Mouse (Mus musculus) urinary bladder, adult 18-20 months (tissue): ENCODE results near the gene Smcp.
A peak's percentile ranks its signal among the peaks of the same experiment; 100 is the strongest.

ENCODE experiments used
- DNase-seq, 2 experiments: peaks; one replicate each; pipeline ENCODE4 v3.0.0; 2022; ENCODE audit warnings: low spot score in 2 of 2, mixed read lengths in 2 of 2

Gene Smcp

DNA sequence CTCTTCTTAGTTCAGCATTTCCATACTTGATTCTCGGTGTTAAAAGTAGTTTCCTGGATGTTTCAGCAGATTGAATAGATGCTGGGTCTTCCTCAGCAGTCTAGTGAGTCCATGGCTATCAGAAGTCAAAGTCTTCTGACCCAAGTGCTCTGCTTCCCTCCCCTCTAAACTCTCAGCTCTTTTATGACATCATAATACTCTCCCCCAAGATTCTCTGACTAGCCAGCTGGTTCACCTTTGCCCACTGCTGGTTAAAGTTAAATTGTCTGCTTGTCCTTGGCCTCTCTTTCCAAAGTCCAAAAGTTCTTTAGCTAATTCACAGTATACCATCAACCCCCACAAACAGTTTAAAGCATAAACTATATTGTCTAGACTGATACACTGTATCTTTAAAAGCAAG is at the start of gene Smcp:
Smcp (minus strand) TSS at position 140 of the 400 bp plus-strand sequence.
- DNase-seq, result no peak

DNA sequence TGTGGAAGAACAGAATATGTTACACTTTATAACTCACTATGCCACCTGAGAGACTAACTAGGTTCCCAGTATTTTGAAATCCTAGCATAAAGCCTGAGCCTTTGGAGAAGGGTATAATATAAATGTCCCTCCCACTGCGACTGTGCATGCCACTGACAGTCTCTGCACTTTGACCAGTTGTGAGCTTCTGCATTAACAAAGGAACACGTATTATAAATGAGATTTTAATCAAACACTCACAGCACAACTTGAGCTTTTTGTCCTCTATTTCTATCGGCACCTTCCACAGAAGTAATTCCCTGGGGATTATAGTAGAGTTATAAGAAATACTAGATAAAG is 49.8 kb upstream of the Smcp start:
- no peak for DNase-seq

DNA sequence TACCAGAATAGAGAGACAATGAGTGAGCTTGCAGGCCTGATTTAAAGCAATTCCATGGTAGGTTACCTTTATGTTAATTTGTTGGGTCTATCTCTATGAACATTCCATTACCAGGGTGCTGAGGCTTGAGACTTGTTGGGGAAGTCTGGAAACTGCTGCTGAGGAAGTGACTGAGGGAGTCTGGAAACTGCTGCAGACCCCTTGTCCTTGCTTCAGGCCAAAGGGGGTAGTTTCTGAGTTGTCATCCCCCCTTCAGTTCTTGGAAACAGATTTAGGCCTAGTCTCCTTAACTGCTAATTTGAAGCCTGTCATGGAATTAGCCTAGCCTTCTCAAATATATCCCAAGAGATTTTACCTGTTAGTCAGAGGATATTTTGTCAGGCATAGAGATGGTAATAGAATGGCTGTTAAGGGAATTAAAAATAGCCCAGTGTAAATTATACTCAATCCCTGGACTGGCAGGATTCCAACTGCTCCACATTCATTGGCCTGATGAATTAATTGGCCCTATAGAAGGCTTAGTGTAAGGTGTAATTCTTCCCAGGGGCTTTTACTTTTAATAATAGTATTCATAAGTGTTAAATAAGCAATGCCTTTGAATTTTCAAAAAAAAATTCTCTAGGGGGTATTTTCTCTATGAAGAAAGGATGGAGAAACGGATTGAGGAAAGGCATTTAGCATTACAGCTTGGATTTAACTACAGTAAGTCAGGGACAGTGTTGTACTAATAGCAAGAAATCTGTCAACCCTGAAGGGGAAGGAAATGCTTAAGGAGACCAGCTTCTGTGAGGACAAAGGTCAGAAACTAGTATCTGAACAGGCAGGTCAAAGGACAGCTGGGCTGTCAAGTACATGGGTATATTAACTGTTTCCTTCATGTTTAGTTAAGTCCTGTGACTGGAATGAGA is 49.2 kb upstream of the Smcp start:
- no peak for DNase-seq

DNA sequence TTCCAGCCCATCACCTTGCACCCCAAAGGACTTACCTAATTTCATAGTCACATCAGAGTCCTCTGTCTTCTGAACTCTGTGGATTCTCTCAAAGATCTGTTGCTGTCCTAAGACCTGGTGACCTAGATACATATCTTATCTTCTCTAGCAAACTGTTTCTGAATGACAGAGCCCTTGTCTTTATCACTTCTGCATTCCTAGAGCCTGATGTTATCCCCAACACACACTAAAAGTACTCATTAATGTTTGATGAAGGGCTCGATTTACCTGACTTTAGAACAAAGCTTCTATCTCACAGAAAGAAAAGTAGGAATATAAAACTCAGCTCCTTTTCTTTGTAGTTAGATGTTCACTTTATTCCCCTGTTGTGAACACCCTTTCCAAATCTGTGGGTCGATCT is 32.8 kb upstream of the Smcp start, which contains the start of gene Lce6a:
Lce6a (minus strand) TSS at position 101 of the 400 bp plus-strand sequence.
- no peak for DNase-seq

DNA sequence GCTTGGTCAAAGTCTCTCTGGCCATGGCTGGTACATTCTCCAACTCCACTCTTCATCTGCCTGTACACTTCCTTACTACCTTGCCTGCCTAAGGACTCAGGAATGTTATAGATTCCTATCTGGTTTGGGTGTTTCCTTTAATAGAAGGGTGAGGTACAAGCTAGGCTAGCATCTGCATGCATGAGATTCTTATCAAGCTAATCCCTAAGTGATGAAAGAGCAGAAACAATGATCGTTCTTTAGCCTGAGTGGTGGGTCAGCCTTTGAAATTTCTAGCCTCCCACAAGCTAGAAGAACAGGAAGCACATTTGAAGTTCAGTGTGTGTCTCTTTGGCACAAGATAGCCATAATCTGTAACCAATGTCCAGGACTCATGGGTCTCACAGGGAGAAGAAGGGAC is 21.0 kb upstream of the Smcp start:
- DNase-seq, result no peak

DNA sequence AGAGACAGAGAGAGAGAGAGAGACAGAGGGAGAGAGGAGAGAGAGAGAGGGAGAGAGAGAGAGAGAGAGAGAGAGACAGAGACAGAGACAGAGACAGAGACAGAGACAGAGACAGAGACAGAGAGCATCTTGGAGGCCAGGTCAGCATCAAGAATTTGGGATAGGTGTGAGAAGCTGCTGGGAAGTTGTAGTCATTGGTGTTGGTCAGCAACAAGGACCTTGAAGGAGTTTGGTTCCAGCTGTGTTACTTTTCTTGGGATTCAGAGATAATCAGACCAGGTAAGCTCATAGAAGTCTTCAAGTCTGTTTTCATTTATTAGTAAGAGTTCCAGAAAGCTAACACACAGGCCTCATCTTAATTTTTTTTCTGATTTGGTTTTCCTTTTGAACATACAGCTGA is 18.6 kb upstream of the Smcp start, which contains the start of gene 2210017I01Rik:
2210017I01Rik (minus strand) TSS at position 101 of the 400 bp plus-strand sequence.
- DNase-seq, result no peak

DNA sequence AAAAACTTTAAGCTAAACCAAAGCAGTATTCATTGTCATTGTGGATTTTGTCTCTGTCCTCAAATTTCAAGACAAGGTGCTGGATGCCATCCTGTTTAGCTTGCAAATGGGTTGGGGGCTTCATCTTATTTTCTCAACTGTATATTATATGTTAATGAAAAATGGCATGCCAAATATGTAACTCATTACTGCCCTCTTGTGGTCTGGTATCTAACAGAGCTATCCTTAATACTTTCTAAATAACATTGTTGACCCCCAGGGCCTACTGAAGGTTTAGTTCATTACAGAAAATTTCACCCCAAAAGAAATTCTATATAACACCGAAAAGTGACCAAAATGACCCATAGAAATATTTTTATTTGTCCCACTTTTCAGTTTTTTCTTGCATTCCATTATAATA is 13.4 kb upstream of the Smcp start:
- DNase-seq, result no peak

DNA sequence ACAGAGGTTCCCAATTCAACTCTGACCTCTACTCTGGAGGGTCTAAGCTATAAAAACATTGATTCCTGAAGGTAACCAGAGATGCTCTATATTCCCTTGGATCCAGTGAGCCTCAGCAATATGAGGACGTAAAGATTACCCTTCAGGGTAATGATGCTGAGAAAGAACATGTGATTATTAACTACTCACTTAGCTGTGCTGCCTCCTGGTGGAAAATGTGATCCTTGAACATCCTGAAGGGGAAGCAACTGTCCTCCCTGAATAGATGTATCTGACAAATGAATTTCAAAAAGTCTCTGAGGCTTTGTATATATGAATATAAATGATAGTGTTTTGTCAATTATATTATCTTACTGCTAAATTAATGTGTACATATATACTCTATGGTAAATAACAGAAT is 11.7 kb upstream of the Smcp start:
- no peak for DNase-seq

DNA sequence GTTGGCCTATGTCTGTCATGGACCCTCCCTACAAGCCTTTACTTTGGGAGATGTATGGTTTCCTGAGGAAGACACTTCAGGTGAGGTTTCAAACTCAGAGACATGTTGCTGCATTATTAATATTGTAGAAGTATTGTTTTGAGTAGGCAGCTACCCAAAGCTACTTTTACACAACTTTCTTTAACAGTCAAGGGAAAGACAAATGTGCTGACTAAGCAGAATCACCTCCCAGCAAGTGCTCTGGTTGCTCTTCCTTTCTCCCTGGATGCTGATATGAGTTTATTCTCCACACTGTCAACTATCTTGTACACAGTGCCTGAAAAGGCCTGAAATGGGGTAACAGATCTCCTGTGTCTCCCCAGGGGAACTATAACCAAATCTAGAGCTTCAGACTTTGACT is 11.2 kb upstream of the Smcp start:
- DNase-seq, result no peak

DNA sequence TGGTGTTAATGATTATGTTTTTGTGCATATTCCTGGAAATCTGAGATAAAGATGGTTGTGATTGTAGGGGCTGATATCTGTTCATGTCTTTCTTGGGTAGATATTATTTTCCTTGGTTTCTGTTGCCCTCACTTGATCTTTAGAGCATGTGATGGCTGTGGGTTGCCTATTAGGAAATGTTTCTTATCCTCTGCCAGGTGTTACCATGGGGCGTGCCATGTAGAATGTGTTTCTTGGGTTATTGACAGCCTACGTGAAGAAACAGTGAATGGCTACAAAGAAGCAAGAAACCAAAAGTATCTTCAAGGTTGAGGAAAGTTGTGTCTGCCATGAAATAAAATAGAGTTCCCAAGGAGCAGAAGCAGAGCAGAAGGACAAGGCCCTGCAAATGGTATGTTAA is 9.6 kb upstream of the Smcp start:
- DNase-seq, result no peak

DNA sequence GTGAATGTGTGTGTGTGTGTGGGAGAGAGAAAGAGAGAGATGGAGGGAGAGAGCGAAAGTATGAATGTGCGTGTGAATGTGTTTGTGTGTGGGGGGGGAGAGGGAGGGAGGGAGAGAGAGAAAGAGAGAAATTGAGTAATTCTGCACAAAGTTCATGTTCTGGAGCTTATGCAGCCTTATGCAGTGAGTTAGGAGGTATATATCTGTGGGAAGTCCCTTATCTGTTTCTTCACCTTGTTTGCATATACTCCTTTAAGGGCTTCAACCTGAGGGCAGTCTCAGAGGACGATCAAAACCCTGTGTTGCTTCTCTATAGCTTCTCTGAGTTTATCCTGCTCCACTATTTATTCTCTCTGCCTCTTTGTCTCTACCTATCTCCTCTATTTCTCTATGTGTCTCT is 1.6 kb downstream of the Smcp start:
- no peak for DNase-seq

DNA sequence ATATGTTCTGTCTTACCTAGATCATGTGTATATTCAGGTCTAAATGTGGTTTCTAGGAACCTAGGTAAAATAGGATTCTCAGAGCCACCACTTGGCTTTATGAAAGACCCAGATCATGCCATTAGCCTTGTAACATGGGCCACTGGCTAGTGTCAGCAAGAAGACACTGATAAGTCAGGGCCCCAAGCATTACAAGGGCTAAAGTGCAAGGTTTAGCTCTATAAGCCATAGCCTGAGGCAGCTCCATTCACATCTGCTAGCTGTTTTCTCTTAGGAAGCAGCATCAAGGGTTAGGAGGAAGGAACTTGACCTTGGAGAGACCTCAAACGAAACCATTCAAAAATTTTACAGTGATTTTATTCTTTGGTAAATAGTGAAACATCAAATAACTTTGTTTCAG is 3.7 kb downstream of the Smcp start:
- no peak for DNase-seq

DNA sequence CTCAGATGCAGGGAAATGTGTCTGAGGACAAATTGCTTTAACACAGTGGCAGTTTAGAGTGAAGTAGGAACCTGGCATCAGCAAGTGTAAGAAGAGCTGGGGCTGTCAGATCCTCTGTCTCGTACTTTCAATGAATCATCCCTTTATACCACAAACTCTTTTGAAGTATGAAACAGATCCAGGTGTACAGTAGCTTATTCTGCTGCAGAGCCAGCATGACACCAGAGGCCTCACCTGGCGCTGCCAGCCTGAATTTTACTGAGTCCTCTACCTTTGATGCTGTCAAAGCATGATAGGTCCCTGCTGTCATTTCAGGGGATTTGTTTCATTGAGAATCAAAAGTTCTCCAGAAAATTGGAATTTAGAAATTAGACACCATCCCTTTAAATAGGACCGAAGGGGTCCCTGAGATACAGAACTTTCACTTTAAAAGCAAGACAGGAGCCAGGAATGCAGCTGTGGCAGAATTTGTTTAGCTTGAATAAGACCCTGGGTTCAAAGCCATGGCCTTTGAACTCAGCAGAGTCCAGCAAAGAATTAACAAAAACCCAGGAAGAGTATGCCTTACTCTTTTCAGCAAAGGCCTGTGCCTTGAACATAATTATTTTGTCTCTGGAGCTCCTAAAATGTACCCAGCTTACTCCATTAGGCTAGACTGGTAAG is 5.5 kb downstream of the Smcp start:
- no peak for DNase-seq

DNA sequence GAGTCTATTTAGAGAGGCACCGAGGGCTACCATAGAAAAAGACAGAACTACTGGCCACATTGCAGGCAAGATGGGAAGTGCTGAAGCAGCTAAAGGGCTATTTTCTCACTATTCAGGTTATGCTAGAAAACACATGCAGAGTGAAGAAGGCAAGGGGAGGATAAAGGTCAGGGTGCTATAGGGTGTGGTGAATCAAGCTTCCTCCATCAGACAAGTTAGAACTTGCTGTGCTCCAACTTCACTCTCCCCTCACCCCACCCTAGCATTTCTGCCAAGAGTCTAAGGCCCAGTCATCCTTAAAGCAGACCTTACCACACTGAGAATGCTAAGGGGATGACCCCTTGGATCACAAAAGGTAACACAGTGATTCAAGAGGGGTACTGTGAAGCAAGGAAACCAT is 9.3 kb downstream of the Smcp start:
- DNase-seq, result peak in 1 of 2 experiments; percentile 19

DNA sequence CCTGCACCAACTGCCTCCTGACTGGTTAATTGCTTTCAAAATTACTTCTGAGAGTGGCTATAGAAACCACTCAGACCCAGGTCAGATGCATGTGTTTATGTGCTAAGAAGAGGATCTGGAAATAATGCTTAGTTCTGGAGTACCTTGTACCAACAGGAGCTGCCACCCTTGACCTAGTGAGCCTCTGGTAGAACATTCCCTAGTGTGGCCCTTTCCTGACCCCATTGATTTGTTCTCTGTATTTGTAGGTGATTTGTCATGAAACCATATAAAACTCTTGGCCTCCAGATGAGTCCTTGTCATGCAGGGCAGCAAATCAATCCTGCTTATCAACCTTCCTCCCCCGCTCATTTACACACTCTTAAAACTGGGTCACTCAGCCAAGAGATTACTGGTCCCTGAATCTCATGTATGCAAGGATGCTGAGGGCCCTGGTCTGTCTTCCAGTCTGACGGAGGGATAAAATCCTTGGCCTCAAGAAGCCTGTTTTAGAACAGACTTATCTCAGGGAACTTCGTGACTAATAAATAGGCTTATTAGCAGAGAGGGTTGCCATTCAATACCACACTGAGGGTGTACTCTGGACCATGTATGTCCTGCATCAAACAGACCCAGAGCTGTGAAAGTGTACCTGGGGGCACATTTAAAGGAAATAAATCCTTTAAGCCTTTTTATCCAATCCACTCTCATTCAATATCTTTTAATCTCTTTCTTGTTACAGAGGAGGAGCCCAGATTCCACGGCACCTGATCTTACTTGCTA is 10.0 kb downstream of the Smcp start:
- no peak for DNase-seq

DNA sequence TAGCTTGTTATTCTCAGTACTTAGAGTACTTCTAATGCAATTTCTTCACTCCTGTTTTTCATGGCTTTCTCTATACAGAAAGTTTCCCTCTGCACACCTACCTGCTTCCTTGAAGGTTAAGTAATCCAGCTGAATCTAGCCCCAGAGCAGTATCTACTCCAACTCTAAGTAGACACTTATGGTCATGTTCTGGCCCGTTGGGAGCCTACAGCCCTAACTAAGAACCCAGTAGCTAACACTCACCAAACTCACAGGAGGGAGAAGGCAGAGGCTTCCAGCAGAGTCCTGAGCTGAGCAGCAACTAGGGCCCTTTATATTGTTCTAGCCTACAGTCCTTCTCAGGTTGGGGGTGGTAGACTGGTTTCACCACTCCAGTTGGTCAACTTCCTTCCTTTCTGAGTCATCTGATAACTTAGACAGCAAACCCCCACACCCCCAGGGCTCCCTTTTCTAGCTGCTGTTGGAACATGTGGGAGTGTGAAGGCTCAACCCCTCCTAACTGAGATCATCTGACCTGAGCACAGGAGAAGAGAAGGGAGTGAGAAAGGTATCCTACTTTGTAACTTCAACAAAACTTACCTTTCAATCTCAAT is 15.3 kb downstream of the Smcp start, which contains the start of gene Ivl:
Ivl (minus strand) TSS at position 287 of the 593 bp plus-strand sequence.
- DNase-seq, result peak; percentile 41 to 63

DNA sequence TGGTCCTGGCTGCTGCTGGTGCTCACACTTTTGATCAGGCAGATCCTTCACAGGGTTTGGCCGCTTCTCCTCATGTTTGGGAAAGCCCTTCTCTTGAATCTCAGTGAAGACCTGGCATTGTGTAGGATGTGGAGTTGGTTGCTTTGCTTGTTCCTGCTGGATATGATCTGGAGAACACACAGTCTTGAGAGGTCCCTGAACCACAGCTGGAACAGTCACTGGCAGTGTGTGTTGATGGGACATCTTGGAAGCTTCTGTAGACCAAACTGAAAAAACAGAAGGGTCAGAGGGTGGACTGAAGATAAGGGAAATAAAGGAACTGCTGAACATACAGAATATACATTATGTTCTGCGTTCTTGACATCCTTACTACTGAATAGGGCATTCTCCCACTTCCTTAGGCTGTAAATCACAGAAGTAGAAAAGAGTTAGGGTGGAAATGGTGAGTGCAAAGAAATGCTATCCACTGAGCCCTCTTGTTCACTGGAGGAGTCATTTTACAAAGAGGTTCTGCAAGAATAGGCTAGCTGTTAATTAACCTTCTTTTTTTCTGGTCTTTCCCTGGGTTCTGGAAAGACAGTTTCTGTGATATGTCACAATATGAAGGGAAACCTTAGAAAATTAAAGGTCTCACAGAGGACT is 16.2 kb downstream of the Smcp start:
- no peak for DNase-seq

DNA sequence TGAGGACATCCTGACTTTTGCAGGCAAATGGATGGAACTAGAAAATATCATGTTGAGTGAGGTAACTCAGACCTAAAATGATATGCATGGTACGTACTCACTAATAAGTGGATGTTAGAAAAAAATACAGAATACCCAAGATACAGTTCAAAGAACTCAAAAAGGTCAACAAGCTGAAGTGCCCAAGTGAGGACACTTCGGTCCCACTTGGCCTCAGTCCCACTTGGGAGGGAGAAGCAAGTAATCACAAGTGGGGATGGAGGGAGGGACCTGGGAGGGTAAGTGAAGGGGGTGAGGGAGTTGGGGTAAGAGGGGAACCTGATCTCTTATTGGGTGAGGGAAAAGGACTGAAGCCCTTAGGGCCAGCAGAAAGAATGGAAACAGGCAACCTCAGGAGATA is 20.0 kb downstream of the Smcp start:
- DNase-seq, result no peak

DNA sequence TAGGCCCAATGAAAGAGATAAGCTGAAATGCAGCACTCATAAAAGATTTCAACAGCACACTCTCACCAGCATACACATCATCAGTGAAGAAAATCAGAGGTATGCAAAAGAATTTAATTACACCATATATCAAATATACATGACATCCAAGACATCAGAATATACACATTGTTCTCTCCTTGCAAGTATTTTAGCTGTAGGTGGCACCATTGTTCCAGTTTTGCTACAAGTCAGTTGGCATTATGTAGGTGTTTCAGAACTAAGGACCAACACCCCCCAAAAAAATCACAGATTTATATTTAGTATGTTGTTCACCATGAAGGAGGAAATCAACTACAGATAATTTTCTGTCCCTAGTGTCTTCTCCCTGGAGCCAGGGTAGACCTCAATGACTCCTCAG is 23.4 kb downstream of the Smcp start:
- DNase-seq, result no peak

DNA sequence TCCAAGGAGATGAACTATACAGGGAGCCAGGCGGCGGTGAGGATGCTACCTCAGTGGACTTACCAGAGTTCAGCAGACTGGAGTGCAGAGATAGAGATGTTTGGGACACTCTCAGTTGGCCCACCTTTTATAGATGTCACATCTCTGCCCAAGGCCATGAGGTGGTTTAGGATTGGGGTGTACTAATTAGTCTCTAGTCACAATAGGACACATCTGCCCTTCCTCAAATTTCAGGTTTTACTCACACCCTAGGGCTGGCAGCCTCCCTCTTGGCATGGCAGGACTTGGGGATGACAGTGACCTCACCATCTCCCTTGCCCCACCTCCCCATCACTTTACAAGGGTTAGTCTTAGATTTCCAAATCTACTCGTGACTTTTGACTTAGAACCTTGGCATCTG is 54.4 kb downstream of the Smcp start, which contains the start of gene 2310046K23Rik:
2310046K23Rik (minus strand) TSS at position 101 of the 400 bp plus-strand sequence.
- DNase-seq, result no peak
